Mouse (Mus musculus): ENCODE measurements at regions not wholly inside any gene's neighbourhood (a gene's known extent, or its start where the extent isn't known, plus 50 kb on each side); places are given as distances from the start of the nearest gene placed in this dataset.

GRCm38 (mm10) chr14:16152702-16153101 is 96.4 kb upstream of the Ngly1 start:
- ATAC-seq (ENCODE audit: low read depth) = no peak
- H3K27ac ChIP-seq (ENCODE audit: low read length) = no peak overlapping the region
- no peaks in the 10 kb centered on the region for H3K27me3 ChIP-seq (ENCODE audit: control insufficient read depth, insufficient read depth, low read depth, low read length)
- H3K4me2 ChIP-seq (ENCODE audit: low read depth, low read length) = no peak overlapping the region
- H3K4me1 ChIP-seq (replicated peaks; ENCODE audit: control insufficient read depth, insufficient read depth, low read length) = no peaks in the 10 kb centered on the region
- H3K9ac ChIP-seq (ENCODE audit: low read length) = no peak overlapping the region
- H3K36me3 ChIP-seq (ENCODE audit: control insufficient read depth, insufficient read depth, low read length) = no peaks in the 10 kb centered on the region
- H3K9me3 ChIP-seq (ENCODE audit: control insufficient read depth, low read length) = no peaks in the 10 kb centered on the region
- 66% methylated on average over 3 of the region's 3 CpGs for WGBS
- no peak overlapping the region for H3K4me3 ChIP-seq (ENCODE audit: low read length)

DNA sequence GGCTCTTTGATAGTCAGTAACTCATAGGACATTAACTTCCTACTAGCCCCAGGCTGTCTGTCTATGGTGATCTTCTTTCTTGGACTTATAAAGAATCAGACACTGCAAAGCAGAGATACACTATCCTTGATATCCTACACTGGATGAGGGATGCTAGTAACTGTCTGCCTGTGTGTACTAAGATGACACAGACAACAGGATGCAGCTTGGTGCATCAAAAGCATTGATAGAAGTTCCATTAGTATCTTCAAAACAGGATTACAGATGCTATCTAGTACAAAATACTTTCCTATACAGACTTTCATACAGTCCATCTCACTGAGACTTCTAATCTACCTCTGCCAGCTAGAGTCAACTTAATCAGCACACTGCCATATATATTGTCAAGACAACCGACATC is 94.0 kb upstream of the Ngly1 start:
- ATAC-seq (ENCODE audit: low read depth) = no peak

GRCm38 (mm10) chr14:16170226-16170625 is 78.9 kb upstream of the Ngly1 start:
- H3K27me3 ChIP-seq (ENCODE audit: control insufficient read depth, insufficient read depth, low read depth, low read length) = no peaks in the 10 kb centered on the region
- H3K9ac ChIP-seq (ENCODE audit: low read length) = no peak overlapping the region
- H3K36me3 ChIP-seq (ENCODE audit: control insufficient read depth, insufficient read depth, low read length) = no peaks in the 10 kb centered on the region
- no peak overlapping the region for H3K27ac ChIP-seq (ENCODE audit: low read length)
- H3K4me1 ChIP-seq (replicated peaks; ENCODE audit: control insufficient read depth, insufficient read depth, low read length) = no peaks in the 10 kb centered on the region
- H3K9me3 ChIP-seq (ENCODE audit: control insufficient read depth, low read length) = no peaks in the 10 kb centered on the region
- H3K4me2 ChIP-seq (ENCODE audit: low read depth, low read length) = no peak overlapping the region
- no peak overlapping the region for H3K4me3 ChIP-seq (ENCODE audit: low read length)
- ATAC-seq (ENCODE audit: low read depth) = no peak
- 29% methylated on average over 1 of the region's 1 CpGs for WGBS

More for the DNA sequence above, 94.0 kb upstream of the Ngly1 start:
- no peaks in the 10 kb centered on the region for H3K36me3 ChIP-seq (ENCODE audit: control insufficient read depth, insufficient read depth, low read length)
- no peak overlapping the region for H3K4me3 ChIP-seq (ENCODE audit: low read length)
- H3K4me1 ChIP-seq (replicated peaks; ENCODE audit: control insufficient read depth, insufficient read depth, low read length) = no peaks in the 10 kb centered on the region
- H3K9me3 ChIP-seq (ENCODE audit: control insufficient read depth, low read length) = no peaks in the 10 kb centered on the region
- H3K9ac ChIP-seq (ENCODE audit: low read length) = no peak overlapping the region
- no peak overlapping the region for H3K4me2 ChIP-seq (ENCODE audit: low read depth, low read length)
- H3K27ac ChIP-seq (ENCODE audit: low read length) = no peak overlapping the region
- H3K27me3 ChIP-seq (ENCODE audit: control insufficient read depth, insufficient read depth, low read depth, low read length) = no peaks in the 10 kb centered on the region
- WGBS = 66% methylated on average over 1 of the region's 1 CpGs

- no peaks in the 10 kb centered on the region for H3K27me3 ChIP-seq (ENCODE audit: control insufficient read depth, insufficient read depth, low read depth, low read length)
- no peak overlapping the region for H3K4me2 ChIP-seq (ENCODE audit: low read depth, low read length)
- H3K9me3 ChIP-seq (ENCODE audit: control insufficient read depth, low read length) = no peaks in the 10 kb centered on the region
- no peak overlapping the region for H3K4me3 ChIP-seq (ENCODE audit: low read length)
- WGBS = 84% methylated on average over 3 of the region's 3 CpGs
- H3K36me3 ChIP-seq (ENCODE audit: control insufficient read depth, insufficient read depth, low read length) = no peaks in the 10 kb centered on the region
- no peak overlapping the region for H3K27ac ChIP-seq (ENCODE audit: low read length)
- no peak overlapping the region for H3K9ac ChIP-seq (ENCODE audit: low read length)
- ATAC-seq (ENCODE audit: low read depth) = no peak
- no peaks in the 10 kb centered on the region for H3K4me1 ChIP-seq (replicated peaks; ENCODE audit: control insufficient read depth, insufficient read depth, low read length)
Observed at GRCm38 (mm10) chr14:16172261-16172660, 76.8 kb upstream of the Ngly1 start.

DNA sequence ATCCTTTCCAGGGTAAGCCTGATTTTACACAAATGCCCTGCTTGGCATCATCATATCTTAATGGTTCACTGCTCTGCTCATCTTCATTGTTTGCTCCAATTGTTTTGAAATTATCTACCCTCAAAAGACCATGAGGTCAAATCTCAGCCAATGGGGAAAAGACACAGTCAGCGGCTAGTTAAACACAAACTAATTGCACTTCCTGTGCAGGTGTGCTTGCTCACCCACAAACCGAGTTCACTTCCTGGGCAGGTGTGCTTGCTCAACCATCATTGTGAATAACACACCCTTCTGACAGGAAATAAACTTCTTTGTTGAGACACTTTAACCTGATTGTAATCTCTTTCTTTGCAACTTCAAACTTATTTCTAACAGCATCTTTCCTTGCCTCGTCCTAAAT is 75.8 kb upstream of the Ngly1 start:
- Histone ChIP-seq H3K4me3 (ENCODE audit: low read length) (no peak overlapping the region), H3K9ac (ENCODE audit: low read length) (no peak overlapping the region), H3K9me3 (ENCODE audit: control insufficient read depth, low read length) (no peaks in the 10 kb centered on the region), H3K27me3 (ENCODE audit: control insufficient read depth, insufficient read depth, low read depth, low read length) (no peaks in the 10 kb centered on the region), H3K27ac (ENCODE audit: low read length) (no peak overlapping the region), H3K4me1 (replicated peaks; ENCODE audit: control insufficient read depth, insufficient read depth, low read length) (no peaks in the 10 kb centered on the region), H3K36me3 (ENCODE audit: control insufficient read depth, insufficient read depth, low read length) (no peaks in the 10 kb centered on the region), H3K4me2 (ENCODE audit: low read depth, low read length) (no peak overlapping the region)
- no peak for ATAC-seq (ENCODE audit: low read depth)
- WGBS = 43% methylated on average over 3 of the region's 3 CpGs

DNA sequence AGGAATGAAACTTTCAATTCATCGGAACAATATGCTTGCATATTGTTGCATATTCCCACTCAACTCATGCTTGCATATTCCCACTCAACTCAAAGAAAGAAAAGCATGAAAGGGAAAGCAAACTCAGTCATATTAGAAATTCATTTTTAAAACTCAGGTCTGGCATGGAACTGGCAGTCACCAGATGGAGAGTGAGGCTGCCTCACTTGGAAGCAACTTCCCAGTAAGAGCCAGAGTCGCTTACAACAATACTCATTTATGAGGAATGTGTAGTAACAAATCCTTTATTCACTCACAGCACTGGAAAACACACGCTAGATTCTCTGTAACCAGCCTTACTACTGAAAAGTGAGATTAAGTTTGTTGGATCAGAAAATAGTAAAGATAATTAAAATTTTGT is 70.9 kb upstream of the Ngly1 start:
- Histone ChIP-seq H3K4me3 (ENCODE audit: low read length) (no peak overlapping the region), H3K36me3 (ENCODE audit: control insufficient read depth, insufficient read depth, low read length) (no peaks in the 10 kb centered on the region)
- WGBS = 77% methylated on average over 3 of the region's 3 CpGs

DNA sequence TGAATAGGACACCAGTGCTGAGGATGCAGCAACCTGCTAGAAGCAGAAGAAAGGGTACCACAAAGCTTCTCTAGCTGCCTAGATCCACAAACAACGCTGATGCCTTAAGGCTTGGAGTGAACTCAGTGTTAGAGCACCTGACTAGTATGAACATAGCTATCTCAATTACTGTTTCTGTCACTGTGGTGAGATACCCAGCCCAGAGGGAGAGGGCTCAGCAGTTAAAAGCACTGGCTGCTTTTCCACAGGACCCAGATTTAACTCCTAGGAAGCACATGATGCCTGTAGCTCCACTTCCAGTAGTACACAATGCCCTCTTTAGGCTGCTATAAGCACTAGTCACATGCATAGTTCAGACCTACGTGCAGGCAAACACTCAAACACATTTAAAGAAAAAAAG is 67.3 kb upstream of the Ngly1 start:
- no peak overlapping the region for H3K4me3 ChIP-seq (ENCODE audit: low read length)
- H3K36me3 ChIP-seq (ENCODE audit: control insufficient read depth, insufficient read depth, low read length) = no peaks in the 10 kb centered on the region
- no peaks in the 10 kb centered on the region for H3K4me1 ChIP-seq (replicated peaks; ENCODE audit: control insufficient read depth, insufficient read depth, low read length)
- H3K27ac ChIP-seq (ENCODE audit: low read length) = no peak overlapping the region
- H3K9me3 ChIP-seq (ENCODE audit: control insufficient read depth, low read length) = no peaks in the 10 kb centered on the region
- no peak overlapping the region for H3K4me2 ChIP-seq (ENCODE audit: low read depth, low read length)
- no peak for ATAC-seq (ENCODE audit: low read depth)
- no peaks in the 10 kb centered on the region for H3K27me3 ChIP-seq (ENCODE audit: control insufficient read depth, insufficient read depth, low read depth, low read length)
- no peak overlapping the region for H3K9ac ChIP-seq (ENCODE audit: low read length)
- WGBS = 51% methylated on average over 2 of the region's 2 CpGs

More for the DNA sequence above, 70.9 kb upstream of the Ngly1 start:
- H3K9me3 ChIP-seq (ENCODE audit: control insufficient read depth, low read length) = no peaks in the 10 kb centered on the region
- no peak overlapping the region for H3K9ac ChIP-seq (ENCODE audit: low read length)
- no peak for ATAC-seq (ENCODE audit: low read depth)
- H3K4me2 ChIP-seq (ENCODE audit: low read depth, low read length) = no peak overlapping the region
- H3K27ac ChIP-seq (ENCODE audit: low read length) = no peak overlapping the region
- H3K27me3 ChIP-seq (ENCODE audit: control insufficient read depth, insufficient read depth, low read depth, low read length) = no peaks in the 10 kb centered on the region
- H3K4me1 ChIP-seq (replicated peaks; ENCODE audit: control insufficient read depth, insufficient read depth, low read length) = no peaks in the 10 kb centered on the region

GRCm38 (mm10) chr14:16185246-16185645 is 63.8 kb upstream of the Ngly1 start:
- no peak for ATAC-seq (ENCODE audit: low read depth)
- H3K9me3 ChIP-seq (ENCODE audit: control insufficient read depth, low read length) = no peaks in the 10 kb centered on the region
- H3K36me3 ChIP-seq (ENCODE audit: control insufficient read depth, insufficient read depth, low read length) = no peaks in the 10 kb centered on the region
- no peak overlapping the region for H3K9ac ChIP-seq (ENCODE audit: low read length)
- H3K27me3 ChIP-seq (ENCODE audit: control insufficient read depth, insufficient read depth, low read depth, low read length) = no peaks in the 10 kb centered on the region
- no peaks in the 10 kb centered on the region for H3K4me1 ChIP-seq (replicated peaks; ENCODE audit: control insufficient read depth, insufficient read depth, low read length)
- H3K4me2 ChIP-seq (ENCODE audit: low read depth, low read length) = no peak overlapping the region
- H3K27ac ChIP-seq (ENCODE audit: low read length) = no peak overlapping the region
- H3K4me3 ChIP-seq (ENCODE audit: low read length) = no peak overlapping the region
